Mouse (Mus musculus): ENCODE measurements around the gene Spaca7. TPM values are rescaled to one million over a fixed set of nuclear protein-coding genes. Genes with fewer than 3 reads are reported as not detected.
"Not testable (repeated sequence)": the region's sequence is repeated elsewhere in the genome, so short reads cannot be mapped to it uniquely, and the experiment has no call there.

Gene Spaca7
- polyA plus RNA-seq, 1 experiment from 2014 or later: not detected

GRCm38 (mm10) chr8:12613201-12613600, 40.4 kb downstream of the Spaca7 start:
- Histone ChIP-seq H3K9me3 (no peaks in the 10 kb centered on the region), H3K27ac (no peak overlapping the region), H3K4me3 (replicated peaks) (no peak overlapping the region), H3K4me1 (replicated peaks) (peaks cover 12% of the 10 kb centered on the region), H3K4me2 (replicated peaks) (no peak overlapping the region), H3K27me3 (no peaks in the 10 kb centered on the region), H3K36me3 (peaks cover 23% of the 10 kb centered on the region), H3K9ac (replicated peaks) (no peak overlapping the region)
- ATAC-seq: 0 out of 2 replicates have a peak, but pooled peaks have one; percentile 14
- 43% methylated on average over 7 of the region's 7 CpGs for WGBS

GRCm38 (mm10) chr8:12617369-12617768, 44.5 kb downstream of the Spaca7 start:
- not testable (repeated sequence) for ATAC-seq; H3K4me2 ChIP-seq (replicated peaks); H3K27ac ChIP-seq; H3K4me3 ChIP-seq (replicated peaks); H3K4me1 ChIP-seq (replicated peaks); H3K27me3 ChIP-seq; H3K9ac ChIP-seq (replicated peaks); H3K9me3 ChIP-seq
- H3K36me3 ChIP-seq: peaks cover 56% of the 10 kb centered on the region
- 100% methylated on average over 3 of the region's 3 CpGs for WGBS

- Histone ChIP-seq H3K9me3 (no peaks in the 10 kb centered on the region; the same call in 1 of the 2 replicates), H3K4me2 (replicated peaks) (no peak overlapping the region), H3K4me3 (replicated peaks) (no peak overlapping the region), H3K9ac (replicated peaks) (no peak overlapping the region), H3K27ac (no peak overlapping the region), H3K36me3 (peaks cover 63% of the 10 kb centered on the region), H3K4me1 (replicated peaks) (peaks cover 4% of the 10 kb centered on the region; the same call in 1 of the 2 replicates), H3K27me3 (no peaks in the 10 kb centered on the region)
- no peak for ATAC-seq
- 90% methylated on average over 18 of the region's 18 CpGs for WGBS
These were observed 48.9 kb downstream of the Spaca7 start for GRCm38 (mm10) chr8:12621550-12622222.

- ATAC-seq: no peak
- Histone ChIP-seq H3K9me3 (no peaks in the 10 kb centered on the region; the same call in 1 of the 2 replicates), H3K27me3 (no peaks in the 10 kb centered on the region), H3K4me3 (replicated peaks) (no peak overlapping the region), H3K4me1 (replicated peaks) (peaks cover 4% of the 10 kb centered on the region; the same call in 1 of the 2 replicates), H3K9ac (replicated peaks) (no peak overlapping the region), H3K36me3 (peaks cover 63% of the 10 kb centered on the region), H3K27ac (0 out of 2 replicates have a peak overlapping the region, but pooled peaks have one; percentile 31), H3K4me2 (replicated peaks) (no peak overlapping the region)
- 73% methylated on average over 5 of the region's 5 CpGs for WGBS
These were observed 53.1 kb downstream of the Spaca7 start for GRCm38 (mm10) chr8:12625890-12626289.

GRCm38 (mm10) chr8:12629079-12629478, 56.2 kb downstream of the Spaca7 start:
- H3K36me3 ChIP-seq: peaks cover 53% of the 10 kb centered on the region
- H3K9me3 ChIP-seq: no peaks in the 10 kb centered on the region
- ATAC-seq: peak; percentile 79
- H3K4me2 ChIP-seq (replicated peaks): no peak overlapping the region
- no peaks in the 10 kb centered on the region for H3K27me3 ChIP-seq
- H3K4me1 ChIP-seq (replicated peaks): peaks cover 4% of the 10 kb centered on the region; the same call in 1 of the 2 replicates
- H3K9ac ChIP-seq (replicated peaks): no peak overlapping the region
- H3K4me3 ChIP-seq (replicated peaks): no peak overlapping the region
- no peak overlapping the region for H3K27ac ChIP-seq
- 44% methylated on average over 3 of the region's 3 CpGs for whole genome bisulfite sequencing

GRCm38 (mm10) chr8:12635366-12635765, 62.5 kb downstream of the Spaca7 start:
- no peak for ATAC-seq
- no peaks in the 10 kb centered on the region for H3K9me3 ChIP-seq
- no peak overlapping the region for H3K4me3 ChIP-seq (replicated peaks)
- no peak overlapping the region for H3K4me2 ChIP-seq (replicated peaks)
- H3K4me1 ChIP-seq (replicated peaks): no peaks in the 10 kb centered on the region
- peaks cover 86% of the 10 kb centered on the region for H3K36me3 ChIP-seq
- no peak overlapping the region for H3K27ac ChIP-seq
- 95% methylated on average over 2 of the region's 2 CpGs for WGBS
- H3K9ac ChIP-seq (replicated peaks): no peak overlapping the region
- no peaks in the 10 kb centered on the region for H3K27me3 ChIP-seq

GRCm38 (mm10) chr8:12638446-12638845, 65.6 kb downstream of the Spaca7 start:
- H3K9ac ChIP-seq (replicated peaks): no peak overlapping the region
- WGBS: 94% methylated on average over 11 of the region's 11 CpGs

GRCm38 (mm10) chr8:12641527-12641926, 68.7 kb downstream of the Spaca7 start:
- no peak overlapping the region for H3K27ac ChIP-seq
- ATAC-seq: no peak
- H3K27me3 ChIP-seq: no peaks in the 10 kb centered on the region
- WGBS: 94% methylated on average over 6 of the region's 6 CpGs
- peaks cover 74% of the 10 kb centered on the region for H3K36me3 ChIP-seq
- H3K9ac ChIP-seq (replicated peaks): no peak overlapping the region
- H3K4me3 ChIP-seq (replicated peaks): no peak overlapping the region
- H3K4me2 ChIP-seq (replicated peaks): no peak overlapping the region
- no peaks in the 10 kb centered on the region for H3K9me3 ChIP-seq
- no peaks in the 10 kb centered on the region for H3K4me1 ChIP-seq (replicated peaks)

More at GRCm38 (mm10) chr8:12638446-12638845, 65.6 kb downstream of the Spaca7 start:
- H3K4me2 ChIP-seq (replicated peaks): no peak overlapping the region
- H3K27me3 ChIP-seq: no peaks in the 10 kb centered on the region
- no peaks in the 10 kb centered on the region for H3K9me3 ChIP-seq
- H3K4me1 ChIP-seq (replicated peaks): no peaks in the 10 kb centered on the region
- no peak overlapping the region for H3K27ac ChIP-seq
- ATAC-seq: no peak
- no peak overlapping the region for H3K4me3 ChIP-seq (replicated peaks)
- H3K36me3 ChIP-seq: peaks cover 81% of the 10 kb centered on the region

GRCm38 (mm10) chr8:12644341-12644740, 71.5 kb downstream of the Spaca7 start:
- H3K4me2 ChIP-seq (replicated peaks): no peak overlapping the region
- 91% methylated on average over 8 of the region's 8 CpGs for WGBS
- no peaks in the 10 kb centered on the region for H3K4me1 ChIP-seq (replicated peaks)
- H3K27me3 ChIP-seq: no peaks in the 10 kb centered on the region
- no peaks in the 10 kb centered on the region for H3K9me3 ChIP-seq
- peak overlapping the region; percentile 58; the same call in 1 of the 2 replicates for H3K27ac ChIP-seq
- no peak for ATAC-seq
- H3K4me3 ChIP-seq (replicated peaks): no peak overlapping the region
- peak overlapping the region; percentile 14; the same call in 1 of the 2 replicates for H3K9ac ChIP-seq (replicated peaks)
- H3K36me3 ChIP-seq: peaks cover 66% of the 10 kb centered on the region

- H3K4me2 ChIP-seq (replicated peaks): no peak overlapping the region
- no peak overlapping the region for H3K27ac ChIP-seq
- no peak overlapping the region for H3K4me3 ChIP-seq (replicated peaks)
- H3K9me3 ChIP-seq: no peaks in the 10 kb centered on the region
- no peaks in the 10 kb centered on the region for H3K4me1 ChIP-seq (replicated peaks)
- no peak overlapping the region for H3K9ac ChIP-seq (replicated peaks)
- 86% methylated on average over 7 of the region's 7 CpGs for WGBS
- ATAC-seq: no peak
- H3K36me3 ChIP-seq: peaks cover 66% of the 10 kb centered on the region
- no peaks in the 10 kb centered on the region for H3K27me3 ChIP-seq
These were observed 72.1 kb downstream of the Spaca7 start for GRCm38 (mm10) chr8:12644894-12645293.

- Histone ChIP-seq H3K9me3 (no peaks in the 10 kb centered on the region), H3K36me3 (peaks cover 63% of the 10 kb centered on the region), H3K4me2 (replicated peaks) (no peak overlapping the region), H3K9ac (replicated peaks) (no peak overlapping the region), H3K4me3 (replicated peaks) (no peak overlapping the region), H3K27me3 (no peaks in the 10 kb centered on the region), H3K27ac (no peak overlapping the region), H3K4me1 (replicated peaks) (no peaks in the 10 kb centered on the region)
- WGBS: 59% methylated on average over 4 of the region's 4 CpGs
- ATAC-seq: no peak
These were observed 73.7 kb downstream of the Spaca7 start for GRCm38 (mm10) chr8:12646536-12646935.

GRCm38 (mm10) chr8:12648951-12649350, 76.1 kb downstream of the Spaca7 start:
- H3K9me3 ChIP-seq: no peaks in the 10 kb centered on the region
- H3K4me1 ChIP-seq (replicated peaks): no peaks in the 10 kb centered on the region
- H3K4me2 ChIP-seq (replicated peaks): no peak overlapping the region
- H3K27me3 ChIP-seq: no peaks in the 10 kb centered on the region
- H3K9ac ChIP-seq (replicated peaks): no peak overlapping the region
- H3K36me3 ChIP-seq: peaks cover 81% of the 10 kb centered on the region
- no peak for ATAC-seq
- WGBS: 92% methylated on average over 4 of the region's 4 CpGs
- no peak overlapping the region for H3K27ac ChIP-seq
- H3K4me3 ChIP-seq (replicated peaks): no peak overlapping the region

All from midbrain, embryonic 13.5 days (tissue).